In the genomic region with DNA sequence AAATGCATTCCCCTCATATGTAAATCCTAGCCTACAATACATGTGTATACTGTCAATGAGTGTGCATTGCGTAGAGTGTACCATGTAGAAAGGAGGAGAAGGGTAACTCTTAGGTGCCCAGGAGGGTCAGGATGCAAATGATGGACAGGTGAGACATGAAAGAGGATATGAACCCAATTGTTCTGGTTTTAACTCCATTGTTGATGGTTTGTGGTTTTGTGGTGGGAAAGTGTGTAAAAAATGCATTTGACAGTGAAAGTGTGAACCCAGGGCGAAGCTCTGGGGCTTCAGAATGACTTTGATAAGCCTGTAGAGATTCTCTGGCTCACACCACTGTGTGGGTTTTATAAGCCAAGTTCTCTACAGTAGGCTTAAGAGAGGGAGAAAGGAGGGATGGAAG, we compare ENCODE assay signal across 28 mouse cellular contexts. TPM values are rescaled to one million over a fixed set of nuclear protein-coding genes. Genes with fewer than 3 reads are reported as not detected.
"Had no signal": no experiment of that assay in that cellular context is flagged by ENCODE, and none has a peak within 500 bp of the region (broad histone marks: within the 10 kb centered on the region; RNA-seq: fewer than 3 reads in every experiment).

No protein-coding gene starts in this region.

- H3K4me2 ChIP-seq: kidney, embryonic 15.5 days; limb, embryonic 12.5 days; limb, embryonic 15.5 days; liver, embryonic 11.5 days; lung, embryonic 14.5 days; midbrain, embryonic 13.5 days; neural tube, embryonic 12.5 days; neural tube, embryonic 15.5 days; stomach, embryonic 15.5 days had no signal

- H3K27me3 ChIP-seq: kidney, embryonic 15.5 days; limb, embryonic 12.5 days; limb, embryonic 15.5 days; megakaryocyte, embryonic 14.5 days; midbrain, embryonic 13.5 days; neural tube, embryonic 12.5 days; neural tube, embryonic 15.5 days; stomach, embryonic 15.5 days had no signal

- H3K9ac ChIP-seq: kidney, embryonic 15.5 days; limb, embryonic 12.5 days; limb, embryonic 15.5 days; liver, embryonic 14.5 days; liver, postnatal 0 days; lung, embryonic 14.5 days; midbrain, embryonic 13.5 days; neural tube, embryonic 12.5 days; neural tube, embryonic 15.5 days; stomach, embryonic 15.5 days had no signal

- H3K27ac ChIP-seq: kidney, embryonic 15.5 days; limb, embryonic 12.5 days; limb, embryonic 15.5 days; liver, embryonic 14.5 days; midbrain, embryonic 13.5 days; neural tube, embryonic 12.5 days; neural tube, embryonic 15.5 days; stomach, embryonic 15.5 days had no signal

- H3K36me3 ChIP-seq: kidney, embryonic 15.5 days; limb, embryonic 12.5 days; limb, embryonic 15.5 days; midbrain, embryonic 10.5 days; midbrain, embryonic 13.5 days; neural tube, embryonic 12.5 days; neural tube, embryonic 15.5 days; stomach, embryonic 15.5 days had no signal

- H3K9me3 ChIP-seq: kidney, embryonic 15.5 days; limb, embryonic 12.5 days; limb, embryonic 15.5 days; megakaryocyte, embryonic 14.5 days; midbrain, embryonic 10.5 days; midbrain, embryonic 13.5 days; neural tube, embryonic 12.5 days; neural tube, embryonic 15.5 days; stomach, embryonic 15.5 days had no signal

- H3K4me3 ChIP-seq: kidney, embryonic 15.5 days; limb, embryonic 12.5 days; limb, embryonic 15.5 days; megakaryocyte, embryonic 14.5 days; midbrain, embryonic 10.5 days; midbrain, embryonic 13.5 days; neural tube, embryonic 12.5 days; neural tube, embryonic 15.5 days; stomach, embryonic 15.5 days had no signal

- H3K4me1 ChIP-seq: kidney, embryonic 15.5 days; limb, embryonic 15.5 days; neural tube, embryonic 12.5 days; stomach, embryonic 15.5 days had no signal

- DNase-seq: kidney, postnatal 10 days; kidney, postnatal 36 days; left cerebral cortex, postnatal 4 days; liver, postnatal 0 days; lung, embryonic 14.5 days; lung, postnatal 10 days; lung, postnatal 36 days; right cerebral cortex, adult 18-20 months; right cerebral cortex, postnatal 14 days; right cerebral cortex, postnatal 4 days had no signal

- ATAC-seq: intestine, postnatal 0 days; liver, postnatal 0 days; midbrain, embryonic 13.5 days; midbrain, embryonic 16.5 days had no signal

RNA-seq across cellular contexts. Expression of a gene that starts 12.7 kb away (rescaled TPM):
- total RNA-seq: layer of hippocampus, postnatal 14 days; left cerebral cortex, adult 8-10 months; left cerebral cortex, postnatal 14 days; left cerebral cortex, postnatal 4 days had no signal
- polyA plus RNA-seq: intestine, postnatal 0 days; kidney, adult 2 months; limb, embryonic 12.5 days; limb, embryonic 15.5 days; liver, embryonic 11.5 days; liver, embryonic 14.5 days; liver, postnatal 0 days; lung, embryonic 14.5 days; midbrain, embryonic 10.5 days; midbrain, embryonic 13.5 days; midbrain, embryonic 16.5 days; neural tube, embryonic 12.5 days; neural tube, embryonic 15.5 days; stomach, embryonic 15.5 days; urinary bladder, adult 2 months had no signal
